Mouse (Mus musculus): ENCODE data around the gene Tmem150c.

DNA sequence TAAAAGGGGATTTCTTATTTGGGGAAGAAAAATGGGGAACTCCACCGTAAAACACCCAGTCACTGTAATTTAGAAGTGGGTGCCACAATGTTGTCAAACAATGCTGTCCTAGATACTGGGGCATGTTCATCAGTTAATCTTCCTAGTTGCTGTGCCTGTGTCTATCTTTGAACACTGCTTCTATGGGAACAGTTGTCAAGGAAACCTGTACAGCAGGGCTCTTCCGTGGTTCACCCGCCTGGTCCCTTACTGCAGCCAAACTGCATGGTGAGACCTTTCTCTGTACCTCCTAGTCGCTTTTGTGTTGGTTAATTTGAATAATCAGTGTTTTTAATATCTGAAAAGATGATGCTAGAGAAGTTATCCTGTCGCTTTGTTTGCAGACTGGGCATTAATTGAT, 41.2 kb upstream of the Tmem150c start:
- TF ChIP-seq POLR2A (IDR thresholded peaks at IDR 0.05; ENCODE audit: borderline replicate concordance, low read depth, low read length) (no peak), CTCF (IDR thresholded peaks at IDR 0.05; ENCODE audit: low read depth, low read length) (no peak)
